Mouse (Mus musculus) hindbrain, embryonic 13.5 days (tissue): ENCODE results near the gene Dnah3. TPM values are rescaled to one million over a fixed set of nuclear protein-coding genes. Genes with fewer than 3 reads are reported as not detected.

Source experiments
- ATAC-seq: fragments of 200-750 bp; cut with Nextera tagmentation; 2 replicates; pipeline ENCODE4 v1.8.0; 2017; ENCODE audit warnings: moderate TSS enrichment; ENCODE audit not compliant: low FRiP score
- H3K27ac ChIP-seq: fragments of 300-500 bp; sonication (generic); 2 replicates; pipeline ENCODE4 v1.5.1; 2015; ENCODE audit warnings: inconsistent platforms, mild to moderate bottlenecking, moderate library complexity
- H3K27me3 ChIP-seq: fragments of 300-500 bp; sonication (generic); 2 replicates; pipeline ENCODE4 v1.6.1; 2015; ENCODE audit warnings: mild to moderate bottlenecking, inconsistent platforms
- H3K36me3 ChIP-seq: fragments of 300-500 bp; sonication (generic); 2 replicates; pipeline ENCODE4 v1.6.1; 2015; ENCODE audit warnings: mild to moderate bottlenecking, inconsistent platforms
- H3K4me1 ChIP-seq: fragments of 300-500 bp; sonication (generic); replicated peaks from 2 replicates; pipeline ENCODE4 v1.6.1; 2015; ENCODE audit warnings: inconsistent platforms
- H3K4me2 ChIP-seq: fragments of 300-500 bp; sonication (generic); 2 replicates; pipeline ENCODE4 v1.6.1; 2015; ENCODE audit warnings: inconsistent platforms, mild to moderate bottlenecking, moderate library complexity
- H3K4me3 ChIP-seq: fragments of 300-500 bp; sonication (generic); 2 replicates; pipeline ENCODE4 v1.5.1; 2015; ENCODE audit warnings: mild to moderate bottlenecking, inconsistent platforms
- H3K9ac ChIP-seq: fragments of 300-500 bp; sonication (generic); 2 replicates; pipeline ENCODE4 v1.6.1; 2015; ENCODE audit warnings: mild to moderate bottlenecking, inconsistent platforms
- H3K9me3 ChIP-seq: fragments of 300-500 bp; sonication (generic); 2 replicates; pipeline ENCODE4 v1.6.1; 2016; ENCODE audit warnings: inconsistent platforms
- WGBS: fragments of 180-500 bp; shearing (Covaris S2); methylation state at CpG from one replicate; pipeline ENCODE4 v1.1.7; 2015; 5-methylcytosine and 5-hydroxymethylcytosine counted together
- polyA plus RNA-seq: library from polyadenylated mRNA; unstranded; fragments of >200 nt; fragmentation: Nextera tagmentation; extraction: Ambion mirVana; gene quantifications from 2 replicates; pipeline ENCODE4 v1.2.1, GENCODE M21; 2015

Gene Dnah3
- polyA plus RNA-seq, 1 experiment from 2014 or later, result 0.10 TPM

GRCm38 (mm10) chr7:119881229-119881628 is 213.9 kb downstream of the Dnah3 start:
- peaks cover 20% of the 10 kb centered on the region for H3K36me3 ChIP-seq
- ATAC-seq, result no peak
- WGBS, result 97% methylated on average over 2 of the region's 2 CpGs
- H3K27me3 ChIP-seq, result no peaks in the 10 kb centered on the region
- H3K4me1 ChIP-seq, result no peaks in the 10 kb centered on the region
- H3K27ac ChIP-seq, result no peak overlapping the region
- no peak overlapping the region for H3K9ac ChIP-seq
- H3K4me2 ChIP-seq, result no peak overlapping the region
- no peaks in the 10 kb centered on the region for H3K9me3 ChIP-seq
- H3K4me3 ChIP-seq, result no peak overlapping the region

- Histone ChIP-seq H3K36me3 (peaks cover 20% of the 10 kb centered on the region), H3K4me1 (peaks cover 5% of the 10 kb centered on the region; the same call in 1 of the 2 replicates), H3K27me3 (no peaks in the 10 kb centered on the region), H3K4me3 (no peak overlapping the region), H3K9me3 (no peaks in the 10 kb centered on the region), H3K9ac (no peak overlapping the region), H3K4me2 (no peak overlapping the region), H3K27ac (no peak overlapping the region)
- ATAC-seq, result no peak
- 88% methylated on average over 5 of the region's 5 CpGs for WGBS
These were observed 214.7 kb downstream of the Dnah3 start for GRCm38 (mm10) chr7:119880345-119880744.

- H3K4me2 ChIP-seq, result no peak overlapping the region
- H3K9me3 ChIP-seq, result no peaks in the 10 kb centered on the region
- H3K27me3 ChIP-seq, result no peaks in the 10 kb centered on the region
- H3K4me3 ChIP-seq, result no peak overlapping the region
- no peak for ATAC-seq
- H3K9ac ChIP-seq, result no peak overlapping the region
- H3K4me1 ChIP-seq, result peaks cover 5% of the 10 kb centered on the region; the same call in 1 of the 2 replicates
- 93% methylated on average over 4 of the region's 4 CpGs for WGBS
- H3K27ac ChIP-seq, result no peak overlapping the region
- H3K36me3 ChIP-seq, result peaks cover 20% of the 10 kb centered on the region
These were observed 215.9 kb downstream of the Dnah3 start for GRCm38 (mm10) chr7:119879171-119879570.

GRCm38 (mm10) chr7:119875776-119876440 is 219.2 kb downstream of the Dnah3 start:
- H3K27ac ChIP-seq, result no peak overlapping the region
- H3K36me3 ChIP-seq, result peaks cover 20% of the 10 kb centered on the region
- ATAC-seq, result no peak
- H3K27me3 ChIP-seq, result no peaks in the 10 kb centered on the region
- H3K4me2 ChIP-seq, result no peak overlapping the region
- H3K9me3 ChIP-seq, result no peaks in the 10 kb centered on the region
- H3K4me1 ChIP-seq, result peaks cover 5% of the 10 kb centered on the region; the same call in 1 of the 2 replicates
- no peak overlapping the region for H3K4me3 ChIP-seq
- 37% methylated on average over 3 of the region's 3 CpGs for WGBS
- no peak overlapping the region for H3K9ac ChIP-seq

- no peak overlapping the region for H3K27ac ChIP-seq
- no peak for ATAC-seq
- 40% methylated on average over 2 of the region's 2 CpGs for WGBS
- no peaks in the 10 kb centered on the region for H3K27me3 ChIP-seq
- H3K4me1 ChIP-seq, result peaks cover 5% of the 10 kb centered on the region; the same call in 1 of the 2 replicates
- peaks cover 9% of the 10 kb centered on the region for H3K36me3 ChIP-seq
- no peaks in the 10 kb centered on the region for H3K9me3 ChIP-seq
- no peak overlapping the region for H3K4me3 ChIP-seq
- no peak overlapping the region for H3K4me2 ChIP-seq
- no peak overlapping the region for H3K9ac ChIP-seq
These were observed 222.0 kb downstream of the Dnah3 start for GRCm38 (mm10) chr7:119873050-119873449.

Other genes starting within 250 kb of the Dnah3 start
- 18.9 and 20.3 TPM in 2 replicates for gene Lyrm1, start 199.4 kb downstream of the Dnah3 start, polyA plus RNA-seq
- gene Dcun1d3, start 199.0 kb downstream of the Dnah3 start, polyA plus RNA-seq, result 17.7 and 18.9 TPM in 2 replicates
- 12.3 and 12.9 TPM in 2 replicates for gene Tmem159, start 7.1 kb upstream of the Dnah3 start, polyA plus RNA-seq
- not detected in 2 replicates for gene Zp2, start 50.0 kb upstream of the Dnah3 start, polyA plus RNA-seq
- 0.05 TPM in 1 of 2 replicates, not detected in the other for gene Anks4b, start 78.6 kb upstream of the Dnah3 start, polyA plus RNA-seq
- 14.6 and 17.8 TPM in 2 replicates for gene Crym, start 106.8 kb upstream of the Dnah3 start, polyA plus RNA-seq
- gene Abca14, start 108.7 kb upstream of the Dnah3 start, polyA plus RNA-seq, result not detected in 2 replicates
- not detected in 2 replicates for gene Abca15, start 233.4 kb upstream of the Dnah3 start, polyA plus RNA-seq